Mouse (Mus musculus) forebrain, embryonic 12.5 days (tissue): ENCODE results near the gene Flt3l. TPM values are rescaled to one million over a fixed set of nuclear protein-coding genes. Genes with fewer than 3 reads are reported as not detected.

ENCODE experiments used
- ATAC-seq: fragments of 200-750 bp; cut with Nextera tagmentation; 2 replicates; pipeline ENCODE4 v1.8.0; 2017; ENCODE audit warnings: moderate TSS enrichment; ENCODE audit not compliant: low FRiP score
- H3K27ac ChIP-seq: fragments of 300-500 bp; sonication (generic); 2 replicates; pipeline ENCODE4 v1.5.1; 2016; ENCODE audit warnings: mild to moderate bottlenecking
- H3K27me3 ChIP-seq: fragments of 300-500 bp; sonication (generic); 2 replicates; pipeline ENCODE4 v1.6.1; 2016; ENCODE audit warnings: mild to moderate bottlenecking
- H3K36me3 ChIP-seq: fragments of 300-500 bp; sonication (generic); replicated peaks from 2 replicates; pipeline ENCODE4 v1.6.1; 2016; ENCODE audit warnings: mild to moderate bottlenecking
- H3K4me1 ChIP-seq: fragments of 300-500 bp; sonication (generic); 2 replicates; pipeline ENCODE4 v1.6.1; 2016
- H3K4me2 ChIP-seq: fragments of 300-500 bp; sonication (generic); 2 replicates; pipeline ENCODE4 v1.6.1; 2016; ENCODE audit warnings: mild to moderate bottlenecking, moderate library complexity
- H3K4me3 ChIP-seq: fragments of 300-500 bp; sonication (generic); replicated peaks from 2 replicates; pipeline ENCODE4 v1.5.1; 2016; ENCODE audit warnings: mild to moderate bottlenecking
- H3K9ac ChIP-seq: fragments of 300-500 bp; sonication (generic); 2 replicates; pipeline ENCODE4 v1.6.1; 2016; ENCODE audit warnings: mild to moderate bottlenecking
- H3K9me3 ChIP-seq: fragments of 300-500 bp; sonication (generic); 2 replicates; pipeline ENCODE4 v1.6.1; 2016
- WGBS: fragments of 180-500 bp; shearing (Covaris S2); methylation state at CpG from one replicate; pipeline ENCODE4 v1.1.7; 2016; 5-methylcytosine and 5-hydroxymethylcytosine counted together
- polyA plus RNA-seq: library from polyadenylated mRNA; unstranded; fragments of >200 nt; fragmentation: Nextera tagmentation; extraction: Ambion mirVana; gene quantifications from 2 replicates; pipeline ENCODE4 v1.2.1, GENCODE M21; 2016

The Flt3l gene
- polyA plus RNA-seq, 1 experiment from 2014 or later: 0.72 TPM

GRCm38 (mm10) chr7:45162551-45162950 is 26.3 kb upstream of the Flt3l start:
- peak overlapping the region; percentile 69 for H3K4me2 ChIP-seq
- peaks cover 52% of the 10 kb centered on the region for H3K27me3 ChIP-seq
- H3K36me3 ChIP-seq: peaks cover 30% of the 10 kb centered on the region
- H3K4me3 ChIP-seq: peak overlapping the region; percentile 35
- no peaks in the 10 kb centered on the region for H3K9me3 ChIP-seq
- H3K9ac ChIP-seq: no peak overlapping the region; the same call in 1 of the 2 replicates
- peak; percentile 17; the same call in 1 of the 2 replicates for ATAC-seq
- 31% methylated on average over 6 of the region's 6 CpGs for WGBS
- no peak overlapping the region for H3K27ac ChIP-seq
- peaks cover 19% of the 10 kb centered on the region for H3K4me1 ChIP-seq

GRCm38 (mm10) chr7:45161612-45162473 is 25.6 kb upstream of the Flt3l start:
- Histone ChIP-seq H3K27ac (peak overlapping the region; percentile 32; the same call in 1 of the 2 replicates), H3K4me3 (peak overlapping the region; percentile 35), H3K36me3 (peaks cover 31% of the 10 kb centered on the region), H3K4me1 (peaks cover 19% of the 10 kb centered on the region), H3K9me3 (no peaks in the 10 kb centered on the region), H3K9ac (peak overlapping the region; percentile 17; the same call in 1 of the 2 replicates), H3K27me3 (peaks cover 45% of the 10 kb centered on the region), H3K4me2 (peak overlapping the region; percentile 69)
- peak; percentile 85 for ATAC-seq
- 5% methylated on average over 35 of the region's 35 CpGs for WGBS

DNA sequence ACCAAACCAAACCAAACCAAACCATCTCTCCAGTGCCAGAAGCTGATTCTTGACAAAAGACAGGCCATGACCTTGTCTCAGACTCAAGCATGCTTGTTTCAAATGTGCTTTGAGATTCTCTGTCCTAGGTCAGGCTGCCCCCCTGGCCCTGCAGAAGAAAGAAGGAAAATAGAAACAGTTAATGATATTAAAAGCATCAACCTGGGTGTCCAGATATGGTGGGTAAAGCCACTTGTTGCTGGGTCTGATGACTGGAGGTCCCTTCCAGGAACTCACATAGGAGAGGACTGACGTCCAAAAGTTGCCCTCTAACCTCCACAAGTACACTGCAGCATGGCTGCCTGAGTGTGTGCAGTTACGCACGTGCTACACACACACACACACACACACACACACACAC is 24.6 kb upstream of the Flt3l start:
- Histone ChIP-seq H3K36me3 (peaks cover 31% of the 10 kb centered on the region), H3K4me3 (no peak overlapping the region), H3K9me3 (no peaks in the 10 kb centered on the region), H3K27me3 (peaks cover 35% of the 10 kb centered on the region), H3K4me2 (no peak overlapping the region), H3K27ac (no peak overlapping the region), H3K4me1 (peaks cover 19% of the 10 kb centered on the region), H3K9ac (no peak overlapping the region)
- WGBS: 88% methylated on average over 3 of the region's 3 CpGs
- ATAC-seq: no peak

DNA sequence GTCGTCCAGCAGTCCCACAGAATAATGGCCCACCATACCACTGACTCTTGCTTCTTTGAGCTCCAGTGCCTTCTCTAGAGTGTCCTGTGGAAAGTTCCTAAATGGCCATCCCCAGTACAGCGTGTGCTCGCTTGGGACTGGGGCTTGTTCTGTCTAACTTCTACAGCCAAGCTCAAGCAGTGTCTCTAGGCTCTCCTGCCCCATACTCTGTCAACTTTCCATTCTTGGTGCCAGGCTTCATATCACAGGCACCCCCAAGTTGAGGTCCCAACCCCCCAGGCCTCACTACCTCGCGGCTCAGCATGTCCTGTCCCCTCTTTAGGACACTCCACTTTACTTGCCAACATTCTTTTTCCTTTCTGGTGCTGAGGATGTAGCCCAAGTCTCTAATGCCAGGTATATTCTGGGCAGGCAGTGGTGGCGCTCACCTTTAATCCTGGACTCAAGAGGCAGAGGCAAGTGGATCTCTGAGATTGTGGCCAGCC is 24.1 kb upstream of the Flt3l start:
- H3K4me2 ChIP-seq: no peak overlapping the region
- H3K4me3 ChIP-seq: no peak overlapping the region
- ATAC-seq: no peak
- no peak overlapping the region for H3K9ac ChIP-seq
- H3K27me3 ChIP-seq: peaks cover 30% of the 10 kb centered on the region
- no peaks in the 10 kb centered on the region for H3K9me3 ChIP-seq
- H3K4me1 ChIP-seq: peaks cover 22% of the 10 kb centered on the region
- peaks cover 31% of the 10 kb centered on the region for H3K36me3 ChIP-seq
- H3K27ac ChIP-seq: no peak overlapping the region
- WGBS: 97% methylated on average over 6 of the region's 6 CpGs

- ATAC-seq: no peak
- WGBS: 93% methylated on average over 6 of the region's 6 CpGs
- peaks cover 26% of the 10 kb centered on the region for H3K4me1 ChIP-seq
Measured at GRCm38 (mm10) chr7:45158991-45159390, 22.8 kb upstream of the Flt3l start.

GRCm38 (mm10) chr7:45157459-45157858 is 21.2 kb upstream of the Flt3l start:
- 89% methylated on average over 14 of the region's 14 CpGs for WGBS
- Histone ChIP-seq H3K27ac (no peak overlapping the region), H3K4me1 (peaks cover 24% of the 10 kb centered on the region), H3K4me2 (no peak overlapping the region), H3K27me3 (peaks cover 1% of the 10 kb centered on the region; the same call in 1 of the 2 replicates), H3K9ac (no peak overlapping the region), H3K9me3 (no peaks in the 10 kb centered on the region), H3K36me3 (peaks cover 31% of the 10 kb centered on the region), H3K4me3 (no peak overlapping the region)
- ATAC-seq: no peak

More at GRCm38 (mm10) chr7:45158991-45159390, 22.8 kb upstream of the Flt3l start:
- H3K27ac ChIP-seq: no peak overlapping the region
- no peak overlapping the region for H3K4me2 ChIP-seq
- no peak overlapping the region for H3K9ac ChIP-seq
- no peak overlapping the region for H3K4me3 ChIP-seq
- no peaks in the 10 kb centered on the region for H3K9me3 ChIP-seq
- H3K27me3 ChIP-seq: peaks cover 16% of the 10 kb centered on the region
- H3K36me3 ChIP-seq: peaks cover 31% of the 10 kb centered on the region

- Histone ChIP-seq H3K9me3 (no peaks in the 10 kb centered on the region), H3K4me3 (no peak overlapping the region), H3K9ac (no peak overlapping the region), H3K4me2 (no peak overlapping the region), H3K27ac (no peak overlapping the region), H3K27me3 (no peaks in the 10 kb centered on the region), H3K36me3 (peaks cover 31% of the 10 kb centered on the region), H3K4me1 (peaks cover 19% of the 10 kb centered on the region)
- ATAC-seq: no peak
- 95% methylated on average over 15 of the region's 15 CpGs for WGBS
Measured at GRCm38 (mm10) chr7:45156206-45156605, 20.0 kb upstream of the Flt3l start.

GRCm38 (mm10) chr7:45155590-45155989 is 19.4 kb upstream of the Flt3l start:
- Histone ChIP-seq H3K4me3 (no peak overlapping the region), H3K9me3 (no peaks in the 10 kb centered on the region), H3K36me3 (peaks cover 31% of the 10 kb centered on the region), H3K27ac (no peak overlapping the region), H3K4me1 (peaks cover 25% of the 10 kb centered on the region), H3K4me2 (peak overlapping the region; percentile 81; the same call in 1 of the 2 replicates), H3K27me3 (no peaks in the 10 kb centered on the region), H3K9ac (no peak overlapping the region)
- WGBS: 84% methylated on average over 9 of the region's 9 CpGs
- no peak for ATAC-seq

GRCm38 (mm10) chr7:45154993-45155514 is 18.8 kb upstream of the Flt3l start:
- Histone ChIP-seq H3K4me2 (peak overlapping the region; percentile 81), H3K9ac (no peak overlapping the region; the same call in 1 of the 2 replicates), H3K9me3 (no peaks in the 10 kb centered on the region), H3K36me3 (peaks cover 25% of the 10 kb centered on the region), H3K27me3 (no peaks in the 10 kb centered on the region), H3K27ac (0 out of 2 replicates have a peak overlapping the region, but pooled peaks have one; percentile 92), H3K4me3 (peak overlapping the region; percentile 68), H3K4me1 (peaks cover 28% of the 10 kb centered on the region)
- ATAC-seq: peak; percentile 10; the same call in 1 of the 2 replicates
- 81% methylated on average over 12 of the region's 12 CpGs for WGBS

- H3K9ac ChIP-seq: peak within 1 kb of the TSS; percentile 78
- peak within 1 kb of the TSS; percentile 92 for H3K27ac ChIP-seq
- no peaks in the 10 kb centered on the region for H3K9me3 ChIP-seq
- 6% methylated on average over 68 of the region's 69 CpGs for WGBS
- peak; percentile 96 for ATAC-seq
- peak within 1 kb of the TSS; percentile 68 for H3K4me3 ChIP-seq
- peaks cover 18% of the 10 kb centered on the region for H3K36me3 ChIP-seq
- peaks cover 33% of the 10 kb centered on the region for H3K4me1 ChIP-seq
- no peaks in the 10 kb centered on the region for H3K27me3 ChIP-seq
- H3K4me2 ChIP-seq: peak within 1 kb of the TSS; percentile 81
Measured at GRCm38 (mm10) chr7:45154096-45154992, 18.1 kb upstream of the Flt3l start, which contains the start of the genes Pih1d1 and Aldh16a1. Pih1d1 (plus strand) TSS chr7:45154303. Aldh16a1 (minus strand) TSS chr7:45154584.

DNA sequence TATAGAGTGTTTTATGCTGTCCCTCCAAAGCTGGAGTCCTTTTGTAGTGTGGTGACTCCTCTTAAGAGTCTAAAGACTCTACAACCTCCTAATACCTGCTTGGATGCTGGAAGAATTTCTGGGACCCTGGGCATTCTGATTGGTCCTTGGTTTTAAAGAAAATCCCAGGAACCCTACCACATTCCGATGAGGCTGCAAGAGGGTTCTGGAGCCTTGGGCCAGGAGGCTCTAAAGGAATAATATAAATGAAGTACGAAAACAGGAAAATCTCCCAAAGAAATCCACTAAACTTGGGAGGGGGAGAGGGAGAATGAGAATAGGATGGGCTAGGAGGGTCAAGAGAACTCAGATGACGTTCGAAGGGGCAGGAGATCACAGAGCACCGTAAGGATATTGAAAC is 17.4 kb upstream of the Flt3l start:
- peak overlapping the region; percentile 68 for H3K4me3 ChIP-seq
- WGBS: 4% methylated on average over 5 of the region's 5 CpGs
- H3K27me3 ChIP-seq: no peaks in the 10 kb centered on the region
- peak overlapping the region; percentile 78 for H3K9ac ChIP-seq
- peaks cover 33% of the 10 kb centered on the region for H3K4me1 ChIP-seq
- H3K4me2 ChIP-seq: peak overlapping the region; percentile 81
- no peaks in the 10 kb centered on the region for H3K9me3 ChIP-seq
- ATAC-seq: peak; percentile 9; the same call in 1 of the 2 replicates
- peak overlapping the region; percentile 92 for H3K27ac ChIP-seq
- H3K36me3 ChIP-seq: peaks cover 11% of the 10 kb centered on the region
